Mouse (Mus musculus): ENCODE measurements around the gene Batf3. TPM values are rescaled to one million over a fixed set of nuclear protein-coding genes. Genes with fewer than 3 reads are reported as not detected.
"Not testable (repeated sequence)": the region's sequence is repeated elsewhere in the genome, so short reads cannot be mapped to it uniquely, and the experiment has no call there.

Gene Batf3
- polyA plus RNA-seq, 2 experiments = 1.5 to 1.8 TPM

GRCm38 (mm10) chr1:191135406-191135805 is 37.8 kb downstream of the Batf3 start:
- TF ChIP-seq CTCF (IDR thresholded peaks at IDR 0.05; ENCODE audit: low read depth) (no peak), EP300 (IDR thresholded peaks at IDR 0.05; ENCODE audit: low read depth) (no peak)
- Histone ChIP-seq H3K36me3 (replicated peaks; ENCODE audit: control insufficient read depth, insufficient read depth, low read depth) (no peaks in the 10 kb centered on the region), H3K27me3 (ENCODE audit: control insufficient read depth, insufficient read depth, low read length) (no peaks in the 10 kb centered on the region; the same call in 1 of the 2 replicates), H3K27ac (no peak overlapping the region), H3K4me2 (ENCODE audit: low read depth) (no peak overlapping the region), H3K9ac (replicated peaks) (no peak overlapping the region), H3K9me3 (ENCODE audit: control insufficient read depth, low read length) (no peaks in the 10 kb centered on the region), H3K4me1 (replicated peaks; ENCODE audit: control insufficient read depth in 2 of 2, insufficient read depth in 2 of 2, low read length in 1 of 2) (peaks cover 0 to 23% of the 10 kb centered on the region in 2 experiments; a peak in 2 of 4 replicates), H3K4me3 (ENCODE audit: insufficient read depth in 1 of 2, low read depth in 2 of 2, low read length in 2 of 2) (no peak overlapping the region)
- ATAC-seq (ENCODE audit: insufficient read depth) = no peak
- DNase-seq (ENCODE audit: low read depth in 3 of 3, low spot score in 3 of 3) = no peak
- 52% methylated on average over 4 of the region's 4 CpGs for WGBS (ENCODE audit: insufficient replicate concordance)

- no peak for ATAC-seq (ENCODE audit: insufficient read depth)
- WGBS (ENCODE audit: insufficient replicate concordance) = 56% methylated on average over 4 of the region's 4 CpGs
- no peak overlapping the region for H3K9ac ChIP-seq (replicated peaks)
- H3K9me3 ChIP-seq (ENCODE audit: control insufficient read depth, low read length) = no peaks in the 10 kb centered on the region
- no peaks in the 10 kb centered on the region for H3K36me3 ChIP-seq (replicated peaks; ENCODE audit: control insufficient read depth, insufficient read depth, low read depth)
- DNase-seq (ENCODE audit: low read depth in 3 of 3, low spot score in 3 of 3) = no peak
- no peak overlapping the region for H3K4me2 ChIP-seq (ENCODE audit: low read depth)
- no peak for TF ChIP-seq CTCF (IDR thresholded peaks at IDR 0.05; ENCODE audit: low read depth)
- no peak for TF ChIP-seq EP300 (IDR thresholded peaks at IDR 0.05; ENCODE audit: low read depth)
- peaks cover 0 to 10% of the 10 kb centered on the region in 2 experiments; a peak in 2 of 4 replicates for H3K4me1 ChIP-seq (replicated peaks; ENCODE audit: control insufficient read depth in 2 of 2, insufficient read depth in 2 of 2, low read length in 1 of 2)
- no peak overlapping the region for H3K4me3 ChIP-seq (ENCODE audit: insufficient read depth in 1 of 2, low read depth in 2 of 2, low read length in 2 of 2)
- H3K27ac ChIP-seq = no peak overlapping the region
- no peaks in the 10 kb centered on the region; the same call in 1 of the 2 replicates for H3K27me3 ChIP-seq (ENCODE audit: control insufficient read depth, insufficient read depth, low read length)
Measured at GRCm38 (mm10) chr1:191138436-191138835, 40.8 kb downstream of the Batf3 start.

DNA sequence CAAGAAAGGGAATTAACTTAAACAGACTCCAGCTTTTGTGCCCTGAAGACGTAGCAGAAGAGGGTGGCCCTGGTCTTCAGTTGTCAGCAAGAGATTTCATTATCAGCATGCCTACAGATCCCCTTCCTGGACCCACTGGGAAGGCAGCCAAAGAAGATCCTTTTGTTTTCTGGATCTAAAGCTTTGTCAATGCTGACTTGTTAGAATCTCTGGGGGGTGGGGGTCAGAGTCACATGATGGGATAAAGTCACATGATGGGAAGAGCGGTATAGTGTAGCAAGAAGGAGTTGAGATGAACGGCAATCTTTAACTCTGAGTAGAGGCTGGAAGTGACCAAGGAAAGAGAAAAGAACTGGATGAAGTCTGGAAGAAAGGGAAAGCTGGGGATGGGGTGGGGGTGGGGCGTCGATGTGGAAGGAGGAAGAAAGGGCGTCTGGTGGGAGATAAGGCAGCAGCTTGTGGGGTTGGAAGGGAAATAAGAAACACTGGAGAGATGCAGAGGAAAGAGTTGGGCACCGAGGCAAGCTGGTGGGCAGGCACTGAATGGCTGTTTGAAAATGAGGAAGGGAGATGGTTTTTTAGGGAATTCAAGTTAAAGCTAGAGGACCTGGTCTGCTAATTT is 41.3 kb downstream of the Batf3 start:
- Histone ChIP-seq H3K27me3 (ENCODE audit: control insufficient read depth, insufficient read depth, low read length) (no peaks in the 10 kb centered on the region; the same call in 1 of the 2 replicates), H3K9me3 (ENCODE audit: control insufficient read depth, low read length) (no peaks in the 10 kb centered on the region), H3K4me2 (ENCODE audit: low read depth) (no peak overlapping the region), H3K4me1 (replicated peaks; ENCODE audit: control insufficient read depth in 2 of 2, insufficient read depth in 2 of 2, low read length in 1 of 2) (peaks cover 0 to 8% of the 10 kb centered on the region in 2 experiments; a peak in 2 of 4 replicates), H3K4me3 (ENCODE audit: insufficient read depth in 1 of 2, low read depth in 2 of 2, low read length in 2 of 2) (no peak overlapping the region), H3K9ac (replicated peaks) (no peak overlapping the region), H3K27ac (no peak overlapping the region), H3K36me3 (replicated peaks; ENCODE audit: control insufficient read depth, insufficient read depth, low read depth) (no peaks in the 10 kb centered on the region)
- TF ChIP-seq CTCF (IDR thresholded peaks at IDR 0.05; ENCODE audit: low read depth) (no peak), EP300 (IDR thresholded peaks at IDR 0.05; ENCODE audit: low read depth) (no peak)
- DNase-seq (ENCODE audit: low read depth in 3 of 3, low spot score in 3 of 3) (no peak), ATAC-seq (ENCODE audit: insufficient read depth) (peak; percentile 21; the same call in 1 of the 2 replicates)
- 14% methylated on average over 7 of the region's 7 CpGs for WGBS (ENCODE audit: insufficient replicate concordance)

DNA sequence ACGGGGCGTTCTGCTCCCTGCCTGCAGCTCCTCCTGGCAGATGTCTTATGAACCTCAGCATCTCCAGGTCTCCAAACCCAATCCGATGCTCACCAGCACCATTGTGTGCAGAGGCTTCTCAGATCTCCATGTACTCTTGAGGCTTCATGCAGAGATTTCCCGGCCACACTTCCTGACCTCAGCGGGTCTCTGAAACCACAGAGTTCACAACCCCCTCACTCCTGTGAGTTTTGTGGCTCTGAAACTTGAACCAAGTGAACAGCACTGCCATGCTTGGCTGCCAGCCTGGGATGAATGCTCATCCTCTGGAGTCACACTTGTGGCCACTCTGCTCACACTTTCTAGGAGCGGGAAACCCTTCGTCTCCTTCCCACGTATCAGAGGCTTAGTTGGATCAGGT is 43.3 kb downstream of the Batf3 start:
- H3K4me2 ChIP-seq (ENCODE audit: low read depth) = no peak overlapping the region
- WGBS (ENCODE audit: insufficient replicate concordance) = 42% methylated on average over 8 of the region's 8 CpGs
- H3K27me3 ChIP-seq (ENCODE audit: control insufficient read depth, insufficient read depth, low read length) = no peaks in the 10 kb centered on the region; the same call in 1 of the 2 replicates
- peaks cover 0 to 8% of the 10 kb centered on the region in 2 experiments; a peak in 2 of 4 replicates for H3K4me1 ChIP-seq (replicated peaks; ENCODE audit: control insufficient read depth in 2 of 2, insufficient read depth in 2 of 2, low read length in 1 of 2)
- no peak overlapping the region for H3K4me3 ChIP-seq (ENCODE audit: insufficient read depth in 1 of 2, low read depth in 2 of 2, low read length in 2 of 2)
- no peaks in the 10 kb centered on the region for H3K36me3 ChIP-seq (replicated peaks; ENCODE audit: control insufficient read depth, insufficient read depth, low read depth)
- no peak overlapping the region for H3K9ac ChIP-seq (replicated peaks)
- H3K27ac ChIP-seq = no peak overlapping the region
- H3K9me3 ChIP-seq (ENCODE audit: control insufficient read depth, low read length) = no peaks in the 10 kb centered on the region
- DNase-seq (ENCODE audit: low read depth in 3 of 3, low spot score in 3 of 3) = no peak
- TF ChIP-seq EP300 (IDR thresholded peaks at IDR 0.05; ENCODE audit: low read depth) (no peak), CTCF (IDR thresholded peaks at IDR 0.05; ENCODE audit: low read depth) (no peak)
- no peak for ATAC-seq (ENCODE audit: insufficient read depth)

GRCm38 (mm10) chr1:191149489-191149888 is 51.8 kb downstream of the Batf3 start:
- not testable (repeated sequence) for H3K4me1 ChIP-seq (replicated peaks; ENCODE audit: control insufficient read depth in 2 of 2, insufficient read depth in 2 of 2, low read length in 1 of 2); ATAC-seq (ENCODE audit: insufficient read depth)
- WGBS (ENCODE audit: insufficient replicate concordance) = 70% methylated on average over 5 of the region's 5 CpGs

More at GRCm38 (mm10) chr1:191149489-191149888, 51.8 kb downstream of the Batf3 start:
- not testable (repeated sequence) for H3K36me3 ChIP-seq (replicated peaks; ENCODE audit: control insufficient read depth, insufficient read depth, low read depth); H3K4me2 ChIP-seq (ENCODE audit: low read depth); H3K9me3 ChIP-seq (ENCODE audit: control insufficient read depth, low read length); DNase-seq (ENCODE audit: low read depth in 3 of 3, low spot score in 3 of 3); H3K4me3 ChIP-seq (ENCODE audit: insufficient read depth in 1 of 2, low read depth in 2 of 2, low read length in 2 of 2); H3K9ac ChIP-seq (replicated peaks); H3K27me3 ChIP-seq (ENCODE audit: control insufficient read depth, insufficient read depth, low read length); H3K27ac ChIP-seq

Data from liver, embryonic 14.5 days (tissue).